Comparison of ENCODE assay signal across 9 mouse cellular contexts in genomic region chr11:96863206-96863995, GRCm38 (mm10). TPM values are rescaled to one million over a fixed set of nuclear protein-coding genes. Genes with fewer than 3 reads are reported as not detected.
DNase-seq lines count a peak whose midpoint lies in the region; ATAC-seq lines count a peak whose summit lies in the region.
"Had no signal": no experiment of that assay in that cellular context is flagged by ENCODE, and none has a peak within 500 bp of the region (broad histone marks: within the 10 kb centered on the region; RNA-seq: fewer than 3 reads in every experiment).

No protein-coding gene starts in this region.

- DNase-seq in intestine, embryonic 14.5 days (ENCODE audit: low spot score): no peak
- DNase-seq in brain, adult 2 months (ENCODE audit: low read depth, low spot score): peak; percentile 89
- DNase-seq in lung, adult 18-20 months: peak; percentile 51 to 64
- DNase-seq in retina, embryonic 14.5 days (ENCODE audit: low spot score): peak; percentile 79

- ATAC-seq in intestine, embryonic 14.5 days (replicated peaks; ENCODE audit: low FRiP score, low TSS enrichment, low read depth): no peak
- ATAC-seq in intestine, embryonic 16.5 days: no peak
- peak; percentile 56 for ATAC-seq in forebrain, embryonic 15.5 days (replicated peaks)
- peak; percentile 44; the same call in 1 of the 2 replicates for ATAC-seq in hindbrain, embryonic 13.5 days (ENCODE audit: low FRiP score)
- no peak for ATAC-seq in megakaryocyte progenitor cell, adult 5-6 weeks (replicated peaks; ENCODE audit: poor library complexity)

- peak overlapping the region; percentile 3; the same call in 1 of the 2 replicates for H3K4me2 ChIP-seq in intestine, embryonic 14.5 days (ENCODE audit: low read length)
- H3K4me2 ChIP-seq in intestine, embryonic 16.5 days (ENCODE audit: low read depth, low read length): no peak overlapping the region
- peak overlapping the region; percentile 24; the same call in 1 of the 2 replicates for H3K4me2 ChIP-seq in forebrain, embryonic 15.5 days (replicated peaks)
- H3K4me2 ChIP-seq in hindbrain, embryonic 13.5 days: peak overlapping the region; percentile 45

- H3K27ac ChIP-seq in intestine, embryonic 14.5 days (ENCODE audit: low read depth): no peak overlapping the region
- no peak overlapping the region for H3K27ac ChIP-seq in intestine, embryonic 16.5 days (ENCODE audit: low read length)
- H3K27ac ChIP-seq in forebrain, embryonic 15.5 days (replicated peaks): no peak overlapping the region
- H3K27ac ChIP-seq in hindbrain, embryonic 13.5 days: peak overlapping the region; percentile 77

- peaks cover 11% of the 10 kb centered on the region for H3K4me1 ChIP-seq in intestine, embryonic 14.5 days (replicated peaks; ENCODE audit: control insufficient read depth, insufficient read depth, low read length)
- peaks cover 10% of the 10 kb centered on the region for H3K4me1 ChIP-seq in intestine, embryonic 16.5 days (ENCODE audit: control insufficient read depth, insufficient read depth, low read length)
- H3K4me1 ChIP-seq in forebrain, embryonic 15.5 days: peaks cover 39% of the 10 kb centered on the region
- peaks cover 41% of the 10 kb centered on the region for H3K4me1 ChIP-seq in hindbrain, embryonic 13.5 days (replicated peaks)

- no peaks in the 10 kb centered on the region for H3K9me3 ChIP-seq in intestine, embryonic 14.5 days (ENCODE audit: control insufficient read depth, low read length)
- H3K9me3 ChIP-seq in intestine, embryonic 16.5 days (ENCODE audit: control insufficient read depth, low read length): no peaks in the 10 kb centered on the region
- H3K9me3 ChIP-seq in forebrain, embryonic 15.5 days: no peaks in the 10 kb centered on the region
- no peaks in the 10 kb centered on the region for H3K9me3 ChIP-seq in hindbrain, embryonic 13.5 days
- H3K9me3 ChIP-seq: G1E had no signal

- no peak overlapping the region for H3K9ac ChIP-seq in intestine, embryonic 14.5 days (ENCODE audit: low read length)
- H3K9ac ChIP-seq in intestine, embryonic 16.5 days (ENCODE audit: low read depth, low read length): no peak overlapping the region
- H3K9ac ChIP-seq in forebrain, embryonic 15.5 days (replicated peaks): no peak overlapping the region
- H3K9ac ChIP-seq in hindbrain, embryonic 13.5 days: peak overlapping the region; percentile 63

- no peaks in the 10 kb centered on the region for H3K36me3 ChIP-seq in intestine, embryonic 14.5 days (ENCODE audit: control insufficient read depth, insufficient read depth, low read length)
- no peaks in the 10 kb centered on the region for H3K36me3 ChIP-seq in intestine, embryonic 16.5 days (ENCODE audit: control insufficient read depth, insufficient read depth, low read length)
- no peaks in the 10 kb centered on the region for H3K36me3 ChIP-seq in forebrain, embryonic 15.5 days
- no peaks in the 10 kb centered on the region for H3K36me3 ChIP-seq in hindbrain, embryonic 13.5 days
- H3K36me3 ChIP-seq: G1E had no signal

- no peaks in the 10 kb centered on the region for H3K27me3 ChIP-seq in intestine, embryonic 14.5 days (replicated peaks; ENCODE audit: control insufficient read depth, insufficient read depth, low read length)
- H3K27me3 ChIP-seq in intestine, embryonic 16.5 days (replicated peaks; ENCODE audit: control insufficient read depth, insufficient read depth, low read length): no peaks in the 10 kb centered on the region
- H3K27me3 ChIP-seq in forebrain, embryonic 15.5 days: no peaks in the 10 kb centered on the region
- no peaks in the 10 kb centered on the region for H3K27me3 ChIP-seq in hindbrain, embryonic 13.5 days

- no peak overlapping the region for H3K4me3 ChIP-seq in intestine, embryonic 14.5 days (ENCODE audit: low read depth, low read length)
- H3K4me3 ChIP-seq in intestine, embryonic 16.5 days (ENCODE audit: low read length): no peak overlapping the region
- H3K4me3 ChIP-seq in forebrain, embryonic 15.5 days: no peak overlapping the region
- peak overlapping the region; percentile 7; the same call in 1 of the 2 replicates for H3K4me3 ChIP-seq in hindbrain, embryonic 13.5 days

- 21% methylated on average over 26 of the region's 26 CpGs for WGBS in intestine, embryonic 14.5 days
- 22% methylated on average over 26 of the region's 26 CpGs for WGBS in intestine, embryonic 16.5 days
- 13% methylated on average over 26 of the region's 26 CpGs for WGBS in forebrain, embryonic 15.5 days
- 13% methylated on average over 26 of the region's 26 CpGs for WGBS in hindbrain, embryonic 13.5 days

RNA-seq across cellular contexts. Expression of gene Copz2, which starts 13.7 kb away (rescaled TPM):
- 100 and 102 TPM in 2 replicates for polyA plus RNA-seq in intestine, embryonic 14.5 days (2014; fragmentation: Nextera tagmentation; extraction: Ambion mirVana)
- 76.6 and 81.4 TPM in 2 replicates for polyA plus RNA-seq in intestine, embryonic 16.5 days (2015; fragmentation: Nextera tagmentation; extraction: Ambion mirVana)
- 12.2 and 13.5 TPM in 2 replicates for polyA plus RNA-seq in forebrain, embryonic 15.5 days (2015; fragmentation: Nextera tagmentation; extraction: Ambion mirVana)
- polyA plus RNA-seq in hindbrain, embryonic 13.5 days (2015; fragmentation: Nextera tagmentation; extraction: Ambion mirVana): 27.3 and 31.7 TPM in 2 replicates
- total RNA-seq in megakaryocyte progenitor cell, adult 5-6 weeks (2015): 6.2 and 6.5 TPM in 2 replicates
- 3.3 and 4.0 TPM in 2 replicates for total RNA-seq in megakaryocyte progenitor cell, adult 5-6 weeks (2017)

RNA-seq across cellular contexts. Expression of gene Nfe2l1, which starts 33.6 kb away (rescaled TPM):
- 36.0 and 36.7 TPM in 2 replicates for polyA plus RNA-seq in intestine, embryonic 14.5 days (2014; fragmentation: Nextera tagmentation; extraction: Ambion mirVana)
- polyA plus RNA-seq in intestine, embryonic 16.5 days (2015; fragmentation: Nextera tagmentation; extraction: Ambion mirVana): 51.7 and 52.5 TPM in 2 replicates
- 55.7 and 59.6 TPM in 2 replicates for polyA plus RNA-seq in forebrain, embryonic 15.5 days (2015; fragmentation: Nextera tagmentation; extraction: Ambion mirVana)
- 69.8 and 72.6 TPM in 2 replicates for polyA plus RNA-seq in hindbrain, embryonic 13.5 days (2015; fragmentation: Nextera tagmentation; extraction: Ambion mirVana)
- total RNA-seq in megakaryocyte progenitor cell, adult 5-6 weeks (2015): 39.0 and 39.8 TPM in 2 replicates
- 41.0 and 42.5 TPM in 2 replicates for total RNA-seq in megakaryocyte progenitor cell, adult 5-6 weeks (2017)

RNA-seq across cellular contexts. Expression of gene Cdk5rap3, which starts 52.9 kb away (rescaled TPM):
- 64.2 and 70.1 TPM in 2 replicates for polyA plus RNA-seq in intestine, embryonic 14.5 days (2014; fragmentation: Nextera tagmentation; extraction: Ambion mirVana)
- 68.1 and 70.1 TPM in 2 replicates for polyA plus RNA-seq in intestine, embryonic 16.5 days (2015; fragmentation: Nextera tagmentation; extraction: Ambion mirVana)
- 106 and 109 TPM in 2 replicates for polyA plus RNA-seq in forebrain, embryonic 15.5 days (2015; fragmentation: Nextera tagmentation; extraction: Ambion mirVana)
- 92.9 and 100 TPM in 2 replicates for polyA plus RNA-seq in hindbrain, embryonic 13.5 days (2015; fragmentation: Nextera tagmentation; extraction: Ambion mirVana)
- total RNA-seq in megakaryocyte progenitor cell, adult 5-6 weeks (2015): 30.3 and 31.4 TPM in 2 replicates
- total RNA-seq in megakaryocyte progenitor cell, adult 5-6 weeks (2017): 70.1 and 74.3 TPM in 2 replicates

Comparison
In these comparisons a context has a peak if more than half of its experiments do, and no peak if none do; other contexts are left out.
1. ATAC-seq: peak in forebrain, embryonic 15.5 days (single experiment) and hindbrain, embryonic 13.5 days (single experiment); none in intestine, embryonic 14.5 days (single experiment), intestine, embryonic 16.5 days (single experiment) and megakaryocyte progenitor cell, adult 5-6 weeks (single experiment).